Mouse (Mus musculus): ENCODE results near the gene Myo1e. TPM values are rescaled to one million over a fixed set of nuclear protein-coding genes. Genes with fewer than 3 reads are reported as not detected.
"Not testable (repeated sequence)": the region's sequence is repeated elsewhere in the genome, so short reads cannot be mapped to it uniquely, and the experiment has no call there.

Gene Myo1e
- polyA plus RNA-seq, 1 experiment from 2014 or later, result 9.0 TPM

- Histone ChIP-seq H3K4me1 (replicated peaks) (no peaks in the 10 kb centered on the region), H3K9me3 (no peaks in the 10 kb centered on the region), H3K27ac (replicated peaks) (no peak overlapping the region), H3K4me3 (no peak overlapping the region), H3K36me3 (no peaks in the 10 kb centered on the region), H3K9ac (no peak overlapping the region), H3K4me2 (no peak overlapping the region), H3K27me3 (no peaks in the 10 kb centered on the region)
- no peak for ATAC-seq (ENCODE audit: low FRiP score, low read depth)
- WGBS, result 86% methylated on average over 7 of the region's 7 CpGs
Observed at GRCm38 (mm10) chr9:70244115-70244514, 37.0 kb downstream of the Myo1e start.

- WGBS, result 92% methylated on average over 9 of the region's 9 CpGs
Observed at GRCm38 (mm10) chr9:70245040-70245439, 37.9 kb downstream of the Myo1e start.

GRCm38 (mm10) chr9:70246427-70246826 lies 39.3 kb downstream of the Myo1e start:
- Histone ChIP-seq H3K36me3 (no peaks in the 10 kb centered on the region), H3K9me3 (no peaks in the 10 kb centered on the region), H3K27ac (replicated peaks) (no peak overlapping the region), H3K4me1 (replicated peaks) (no peaks in the 10 kb centered on the region), H3K4me2 (no peak overlapping the region), H3K4me3 (no peak overlapping the region), H3K9ac (no peak overlapping the region), H3K27me3 (no peaks in the 10 kb centered on the region)
- no peak for ATAC-seq (ENCODE audit: low FRiP score, low read depth)
- WGBS, result 76% methylated on average over 10 of the region's 10 CpGs

More at GRCm38 (mm10) chr9:70245040-70245439, 37.9 kb downstream of the Myo1e start:
- no peaks in the 10 kb centered on the region for H3K9me3 ChIP-seq
- H3K4me3 ChIP-seq, result no peak overlapping the region
- no peaks in the 10 kb centered on the region for H3K4me1 ChIP-seq (replicated peaks)
- no peak overlapping the region for H3K9ac ChIP-seq
- no peak for ATAC-seq (ENCODE audit: low FRiP score, low read depth)
- no peak overlapping the region for H3K27ac ChIP-seq (replicated peaks)
- H3K4me2 ChIP-seq, result no peak overlapping the region
- H3K36me3 ChIP-seq, result no peaks in the 10 kb centered on the region
- no peaks in the 10 kb centered on the region for H3K27me3 ChIP-seq

- Histone ChIP-seq H3K4me1 (replicated peaks) (no peaks in the 10 kb centered on the region), H3K4me2 (no peak overlapping the region), H3K9me3 (no peaks in the 10 kb centered on the region), H3K27ac (replicated peaks) (no peak overlapping the region), H3K4me3 (no peak overlapping the region), H3K9ac (no peak overlapping the region), H3K36me3 (no peaks in the 10 kb centered on the region), H3K27me3 (no peaks in the 10 kb centered on the region)
- 90% methylated on average over 6 of the region's 6 CpGs for WGBS
- no peak for ATAC-seq (ENCODE audit: low FRiP score, low read depth)
Observed at GRCm38 (mm10) chr9:70248046-70248445, 40.9 kb downstream of the Myo1e start.

- ATAC-seq (ENCODE audit: low FRiP score, low read depth), result no peak
- H3K27ac ChIP-seq (replicated peaks), result no peak overlapping the region
- no peaks in the 10 kb centered on the region for H3K9me3 ChIP-seq
- no peak overlapping the region for H3K4me2 ChIP-seq
- no peaks in the 10 kb centered on the region for H3K36me3 ChIP-seq
- no peaks in the 10 kb centered on the region for H3K27me3 ChIP-seq
- no peak overlapping the region for H3K9ac ChIP-seq
- WGBS, result 88% methylated on average over 4 of the region's 4 CpGs
- H3K4me1 ChIP-seq (replicated peaks), result no peaks in the 10 kb centered on the region
- H3K4me3 ChIP-seq, result no peak overlapping the region
Observed at GRCm38 (mm10) chr9:70248826-70249225, 41.7 kb downstream of the Myo1e start.

- no peaks in the 10 kb centered on the region for H3K4me1 ChIP-seq (replicated peaks)
- no peaks in the 10 kb centered on the region for H3K27me3 ChIP-seq
- H3K4me3 ChIP-seq, result no peak overlapping the region
- H3K27ac ChIP-seq (replicated peaks), result no peak overlapping the region
- no peak overlapping the region for H3K4me2 ChIP-seq
- no peak overlapping the region for H3K9ac ChIP-seq
- no peaks in the 10 kb centered on the region for H3K9me3 ChIP-seq
- ATAC-seq (ENCODE audit: low FRiP score, low read depth), result no peak
- no peaks in the 10 kb centered on the region for H3K36me3 ChIP-seq
- 56% methylated on average over 12 of the region's 12 CpGs for WGBS
Observed at GRCm38 (mm10) chr9:70249881-70250681, 42.9 kb downstream of the Myo1e start.

GRCm38 (mm10) chr9:70251441-70251985 lies 44.4 kb downstream of the Myo1e start:
- no peaks in the 10 kb centered on the region for H3K36me3 ChIP-seq
- no peaks in the 10 kb centered on the region for H3K27me3 ChIP-seq
- no peak overlapping the region for H3K9ac ChIP-seq
- no peaks in the 10 kb centered on the region for H3K4me1 ChIP-seq (replicated peaks)
- H3K27ac ChIP-seq (replicated peaks), result no peak overlapping the region
- no peak overlapping the region for H3K4me2 ChIP-seq
- no peaks in the 10 kb centered on the region for H3K9me3 ChIP-seq
- no peak overlapping the region for H3K4me3 ChIP-seq
- ATAC-seq (ENCODE audit: low FRiP score, low read depth), result no peak
- 91% methylated on average over 10 of the region's 10 CpGs for WGBS

GRCm38 (mm10) chr9:70253016-70253415 lies 45.9 kb downstream of the Myo1e start:
- Histone ChIP-seq H3K9ac (no peak overlapping the region), H3K36me3 (no peaks in the 10 kb centered on the region), H3K4me1 (replicated peaks) (peaks cover 3% of the 10 kb centered on the region), H3K4me3 (no peak overlapping the region), H3K9me3 (no peaks in the 10 kb centered on the region), H3K27me3 (no peaks in the 10 kb centered on the region), H3K27ac (replicated peaks) (no peak overlapping the region), H3K4me2 (no peak overlapping the region)
- WGBS, result 84% methylated on average over 1 of the region's 1 CpGs
- ATAC-seq (ENCODE audit: low FRiP score, low read depth), result no peak

GRCm38 (mm10) chr9:70255005-70255404 lies 47.9 kb downstream of the Myo1e start:
- no peak for ATAC-seq (ENCODE audit: low FRiP score, low read depth)

GRCm38 (mm10) chr9:70256027-70256426 lies 48.9 kb downstream of the Myo1e start:
- not testable (repeated sequence) for H3K36me3 ChIP-seq; ATAC-seq (ENCODE audit: low FRiP score, low read depth); H3K4me3 ChIP-seq; H3K4me2 ChIP-seq; H3K4me1 ChIP-seq (replicated peaks); H3K9me3 ChIP-seq; H3K9ac ChIP-seq; H3K27ac ChIP-seq (replicated peaks); H3K27me3 ChIP-seq
- 95% methylated on average over 7 of the region's 7 CpGs for WGBS

More at GRCm38 (mm10) chr9:70255005-70255404, 47.9 kb downstream of the Myo1e start:
- H3K27me3 ChIP-seq, result no peaks in the 10 kb centered on the region
- 77% methylated on average over 4 of the region's 4 CpGs for WGBS
- H3K4me3 ChIP-seq, result no peak overlapping the region
- peaks cover 5% of the 10 kb centered on the region for H3K4me1 ChIP-seq (replicated peaks)
- no peak overlapping the region for H3K27ac ChIP-seq (replicated peaks)
- no peaks in the 10 kb centered on the region for H3K36me3 ChIP-seq
- H3K9me3 ChIP-seq, result no peaks in the 10 kb centered on the region
- H3K9ac ChIP-seq, result no peak overlapping the region
- H3K4me2 ChIP-seq, result no peak overlapping the region

GRCm38 (mm10) chr9:70257289-70258101 lies 50.3 kb downstream of the Myo1e start:
- no peak overlapping the region for H3K4me3 ChIP-seq
- H3K4me2 ChIP-seq, result no peak overlapping the region
- H3K27ac ChIP-seq (replicated peaks), result no peak overlapping the region
- H3K9me3 ChIP-seq, result no peaks in the 10 kb centered on the region
- no peaks in the 10 kb centered on the region for H3K36me3 ChIP-seq
- WGBS, result 55% methylated on average over 13 of the region's 13 CpGs
- H3K9ac ChIP-seq, result no peak overlapping the region
- H3K27me3 ChIP-seq, result no peaks in the 10 kb centered on the region
- ATAC-seq (ENCODE audit: low FRiP score, low read depth), result 0 out of 2 replicates have a peak, but pooled peaks have one; percentile 15
- peaks cover 11% of the 10 kb centered on the region for H3K4me1 ChIP-seq (replicated peaks)

- Histone ChIP-seq H3K27me3 (no peaks in the 10 kb centered on the region), H3K4me3 (no peak overlapping the region), H3K36me3 (no peaks in the 10 kb centered on the region), H3K27ac (replicated peaks) (no peak overlapping the region), H3K4me2 (no peak overlapping the region), H3K9ac (no peak overlapping the region), H3K9me3 (no peaks in the 10 kb centered on the region), H3K4me1 (replicated peaks) (peaks cover 23% of the 10 kb centered on the region)
- 72% methylated on average over 9 of the region's 9 CpGs for WGBS
- ATAC-seq (ENCODE audit: low FRiP score, low read depth), result no peak
Observed at GRCm38 (mm10) chr9:70260324-70260841, 53.2 kb downstream of the Myo1e start.

Measured in hindbrain, embryonic 15.5 days (tissue).